In genomic region chr5:112466331-112466730, GRCm38 (mm10) we compare ENCODE assay signal across 19 mouse cellular contexts. TPM values are rescaled to one million over a fixed set of nuclear protein-coding genes. Genes with fewer than 3 reads are reported as not detected.
DNase-seq lines count a peak whose midpoint lies in the region; ATAC-seq lines count a peak whose summit lies in the region.
"Had no signal": no experiment of that assay in that cellular context is flagged by ENCODE, and none has a peak within 500 bp of the region (broad histone marks: within the 10 kb centered on the region; RNA-seq: fewer than 3 reads in every experiment).

No protein-coding gene starts in this region.

- peak overlapping the region; percentile 26; the same call in 1 of the 2 replicates for H3K27ac ChIP-seq in hindbrain, embryonic 14.5 days
- H3K27ac ChIP-seq in hindbrain, embryonic 11.5 days (ENCODE audit: low read depth, low read length): no peak overlapping the region
- H3K27ac ChIP-seq in midbrain, embryonic 13.5 days: peak overlapping the region; percentile 45; the same call in 1 of the 2 replicates
- H3K27ac ChIP-seq in midbrain, embryonic 10.5 days (replicated peaks): no peak overlapping the region; the same call in 1 of the 2 replicates
- H3K27ac ChIP-seq in neural tube, embryonic 15.5 days (replicated peaks): 0 out of 2 replicates have a peak overlapping the region, but pooled peaks have one; percentile 41
- H3K27ac ChIP-seq: embryonic facial prominence, embryonic 13.5 days; heart, adult 2 months; liver, embryonic 14.5 days had no signal

- DNase-seq in adrenal gland, adult 2 months: peak; percentile 34
- no peak for DNase-seq in adrenal gland, postnatal 4 days (ENCODE audit: low spot score in 2 of 2)
- DNase-seq in hindbrain, embryonic 14.5 days (ENCODE audit: low spot score): peak; percentile 62
- no peak for DNase-seq in hindbrain, embryonic 11.5 days (ENCODE audit: low spot score)
- DNase-seq in midbrain, embryonic 10.5 days (ENCODE audit: low spot score): no peak
- DNase-seq in left cerebral cortex, postnatal 14 days (ENCODE audit: low spot score in 2 of 2): no peak
- DNase-seq: cerebellum, postnatal 25 days; heart, adult 2 months; heart, postnatal 14 days; kidney, adult 11 months had no signal

- H3K4me2 ChIP-seq in hindbrain, embryonic 14.5 days (replicated peaks): no peak overlapping the region
- H3K4me2 ChIP-seq in hindbrain, embryonic 11.5 days (replicated peaks; ENCODE audit: low read depth, low read length): no peak overlapping the region
- H3K4me2 ChIP-seq in midbrain, embryonic 13.5 days (replicated peaks): no peak overlapping the region
- H3K4me2 ChIP-seq in neural tube, embryonic 15.5 days: no peak overlapping the region
- H3K4me2 ChIP-seq: embryonic facial prominence, embryonic 13.5 days had no signal

- H3K4me3 ChIP-seq in hindbrain, embryonic 14.5 days (replicated peaks; ENCODE audit: low read length): no peak overlapping the region
- no peak overlapping the region for H3K4me3 ChIP-seq in hindbrain, embryonic 11.5 days (ENCODE audit: low read depth, low read length)
- no peak overlapping the region for H3K4me3 ChIP-seq in midbrain, embryonic 13.5 days (replicated peaks)
- no peak overlapping the region for H3K4me3 ChIP-seq in midbrain, embryonic 10.5 days
- no peak overlapping the region for H3K4me3 ChIP-seq in neural tube, embryonic 15.5 days (replicated peaks)
- H3K4me3 ChIP-seq: embryonic facial prominence, embryonic 13.5 days; heart, adult 2 months had no signal

- 34% methylated on average over 6 of the region's 6 CpGs for WGBS in hindbrain, embryonic 14.5 days
- 66% methylated on average over 6 of the region's 6 CpGs for WGBS in hindbrain, embryonic 11.5 days
- WGBS in midbrain, embryonic 13.5 days: 56% methylated on average over 6 of the region's 6 CpGs
- 82% methylated on average over 6 of the region's 6 CpGs for WGBS in midbrain, embryonic 10.5 days
- 37% methylated on average over 6 of the region's 6 CpGs for WGBS in neural tube, embryonic 15.5 days

- H3K36me3 ChIP-seq in hindbrain, embryonic 14.5 days (replicated peaks; ENCODE audit: control insufficient read depth, insufficient read depth): peaks cover 8% of the 10 kb centered on the region
- H3K36me3 ChIP-seq in hindbrain, embryonic 11.5 days (ENCODE audit: control insufficient read depth, insufficient read depth, low read length): no peaks in the 10 kb centered on the region
- H3K36me3 ChIP-seq in midbrain, embryonic 13.5 days: peaks cover 26% of the 10 kb centered on the region
- H3K36me3 ChIP-seq in midbrain, embryonic 10.5 days: no peaks in the 10 kb centered on the region
- peaks cover 12% of the 10 kb centered on the region for H3K36me3 ChIP-seq in neural tube, embryonic 15.5 days
- H3K36me3 ChIP-seq: embryonic facial prominence, embryonic 13.5 days had no signal

- H3K27me3 ChIP-seq in hindbrain, embryonic 14.5 days (ENCODE audit: control insufficient read depth, insufficient read depth, low read length): no peaks in the 10 kb centered on the region
- no peaks in the 10 kb centered on the region for H3K27me3 ChIP-seq in hindbrain, embryonic 11.5 days (ENCODE audit: control insufficient read depth, insufficient read depth, low read length)
- 0 out of 2 replicates have a peak, but pooled peaks cover 3% of the 10 kb centered on the region for H3K27me3 ChIP-seq in midbrain, embryonic 13.5 days
- peaks cover 2% of the 10 kb centered on the region; the same call in 1 of the 2 replicates for H3K27me3 ChIP-seq in midbrain, embryonic 10.5 days (ENCODE audit: low read depth, poor library complexity, severe bottlenecking)
- H3K27me3 ChIP-seq in neural tube, embryonic 15.5 days (replicated peaks): 0 out of 2 replicates have a peak, but pooled peaks cover 6% of the 10 kb centered on the region

- no peak for ATAC-seq in hindbrain, embryonic 14.5 days (ENCODE audit: low FRiP score)
- ATAC-seq in hindbrain, embryonic 11.5 days (ENCODE audit: low FRiP score): no peak
- no peak for ATAC-seq in midbrain, embryonic 13.5 days
- ATAC-seq in neural tube, embryonic 15.5 days (ENCODE audit: low FRiP score): no peak
- ATAC-seq: Patski had no signal

- no peaks in the 10 kb centered on the region; the same call in 1 of the 2 replicates for H3K4me1 ChIP-seq in hindbrain, embryonic 14.5 days (replicated peaks; ENCODE audit: control insufficient read depth, insufficient read depth, low read length)
- no peaks in the 10 kb centered on the region; the same call in 1 of the 2 replicates for H3K4me1 ChIP-seq in hindbrain, embryonic 11.5 days (replicated peaks; ENCODE audit: control insufficient read depth, insufficient read depth, low read length)
- H3K4me1 ChIP-seq in midbrain, embryonic 13.5 days (replicated peaks): peaks cover 14% of the 10 kb centered on the region
- peaks cover 8% of the 10 kb centered on the region for H3K4me1 ChIP-seq in midbrain, embryonic 10.5 days
- H3K4me1 ChIP-seq in neural tube, embryonic 15.5 days: peaks cover 18% of the 10 kb centered on the region

- intact Hi-C loops in left cerebral cortex, postnatal 14 days (cut with DNase I): no loop called here

- no peaks in the 10 kb centered on the region for H3K9me3 ChIP-seq in hindbrain, embryonic 14.5 days (ENCODE audit: control insufficient read depth, low read length)
- H3K9me3 ChIP-seq in hindbrain, embryonic 11.5 days (ENCODE audit: control insufficient read depth, low read length): no peaks in the 10 kb centered on the region
- no peaks in the 10 kb centered on the region for H3K9me3 ChIP-seq in midbrain, embryonic 13.5 days
- peaks cover 4% of the 10 kb centered on the region; the same call in 1 of the 2 replicates for H3K9me3 ChIP-seq in midbrain, embryonic 10.5 days (replicated peaks)
- no peaks in the 10 kb centered on the region for H3K9me3 ChIP-seq in neural tube, embryonic 15.5 days (replicated peaks)
- H3K9me3 ChIP-seq: embryonic facial prominence, embryonic 13.5 days had no signal

- H3K9ac ChIP-seq in hindbrain, embryonic 14.5 days: no peak overlapping the region
- H3K9ac ChIP-seq in hindbrain, embryonic 11.5 days (ENCODE audit: low read depth, low read length): no peak overlapping the region
- H3K9ac ChIP-seq in midbrain, embryonic 13.5 days (replicated peaks): no peak overlapping the region
- H3K9ac ChIP-seq in neural tube, embryonic 15.5 days (replicated peaks): no peak overlapping the region
- H3K9ac ChIP-seq: embryonic facial prominence, embryonic 13.5 days; liver, embryonic 14.5 days had no signal

RNA-seq across cellular contexts. Expression of gene Gm6588, which starts 17.1 kb away (rescaled TPM):
- total RNA-seq in adrenal gland, adult 2 months (2021): not detected
- not detected in 2 replicates for polyA plus RNA-seq in adrenal gland, adult 2 months (2012; rRNA removed)
- total RNA-seq in adrenal gland, postnatal 4 days (2021): not detected
- polyA plus RNA-seq in hindbrain, embryonic 14.5 days (2014; fragmentation: Nextera tagmentation; extraction: Ambion mirVana): 0.23 and 0.29 TPM in 2 replicates
- polyA plus RNA-seq in hindbrain, embryonic 11.5 days (2014; fragmentation: Nextera tagmentation; extraction: Ambion mirVana): 0.14 and 0.28 TPM in 2 replicates
- polyA plus RNA-seq in midbrain, embryonic 13.5 days (2015; fragmentation: Nextera tagmentation; extraction: Ambion mirVana): 1.5 and 1.7 TPM in 2 replicates
- polyA plus RNA-seq in midbrain, embryonic 10.5 days (2016; fragmentation: Nextera tagmentation; extraction: Ambion mirVana): 0.06 and 0.12 TPM in 2 replicates
- polyA plus RNA-seq in neural tube, embryonic 15.5 days (2015; fragmentation: Nextera tagmentation; extraction: Ambion mirVana): 0.57 and 0.79 TPM in 2 replicates
- total RNA-seq in left cerebral cortex, postnatal 14 days (2021): not detected
- total RNA-seq: heart, adult 2 months; heart, postnatal 14 days; layer of hippocampus, adult 8-10 months; left cerebral cortex, postnatal 25 days; neutrophil, adult 5-6 weeks had no signal
- polyA plus RNA-seq: frontal cortex, adult 2 months; heart, adult 2 months; liver, embryonic 14.5 days; Patski had no signal

Comparison
In these comparisons a context has a peak if more than half of its experiments do, and no peak if none do; other contexts are left out.
1. DNase-seq: peak in adrenal gland, adult 2 months (single experiment) and hindbrain, embryonic 14.5 days (single experiment); none in adrenal gland, postnatal 4 days (0 of 2), hindbrain, embryonic 11.5 days (single experiment), midbrain, embryonic 10.5 days (single experiment) and left cerebral cortex, postnatal 14 days (0 of 2).
2. H3K27ac ChIP-seq: peak in hindbrain, embryonic 14.5 days (single experiment), midbrain, embryonic 13.5 days (single experiment) and neural tube, embryonic 15.5 days (single experiment); none in hindbrain, embryonic 11.5 days (single experiment) and midbrain, embryonic 10.5 days (single experiment).